Mouse (Mus musculus): ENCODE data around the gene Gnao1.

Gnao1 gene

DNA sequence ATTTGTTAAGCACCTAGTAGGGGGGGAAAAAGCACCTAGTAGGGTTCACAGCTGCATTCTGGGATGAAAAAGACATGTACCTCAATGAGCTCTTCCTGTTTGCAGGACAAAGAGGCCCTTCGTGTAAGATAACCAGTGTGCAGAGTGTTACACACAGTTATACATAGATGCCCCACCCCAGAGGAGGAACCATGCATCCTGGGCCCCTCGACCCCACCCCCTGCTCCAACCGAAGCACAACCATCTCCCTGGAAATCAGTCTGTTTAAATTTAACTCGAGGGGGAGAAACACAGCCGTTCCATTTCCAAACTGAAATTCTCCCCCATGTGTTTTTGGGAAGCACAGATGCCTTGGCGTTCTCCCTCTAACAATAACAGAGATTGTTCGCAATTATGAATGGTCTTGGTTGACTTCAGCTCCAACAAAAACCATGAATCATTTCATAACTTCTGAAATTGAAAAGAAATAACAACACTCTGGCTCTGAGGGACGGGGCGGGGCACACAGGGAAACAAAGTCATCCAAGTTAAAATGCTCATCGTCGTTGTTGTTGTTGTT is 42.4 kb downstream of the Gnao1 start:
- DNase-seq: peak; percentile 13

GRCm38 (mm10) chr8:93852851-93853461 is 43.2 kb downstream of the Gnao1 start:
- no peak for DNase-seq

- DNase-seq: no peak
These were observed 44.9 kb downstream of the Gnao1 start for GRCm38 (mm10) chr8:93854676-93855075.

DNA sequence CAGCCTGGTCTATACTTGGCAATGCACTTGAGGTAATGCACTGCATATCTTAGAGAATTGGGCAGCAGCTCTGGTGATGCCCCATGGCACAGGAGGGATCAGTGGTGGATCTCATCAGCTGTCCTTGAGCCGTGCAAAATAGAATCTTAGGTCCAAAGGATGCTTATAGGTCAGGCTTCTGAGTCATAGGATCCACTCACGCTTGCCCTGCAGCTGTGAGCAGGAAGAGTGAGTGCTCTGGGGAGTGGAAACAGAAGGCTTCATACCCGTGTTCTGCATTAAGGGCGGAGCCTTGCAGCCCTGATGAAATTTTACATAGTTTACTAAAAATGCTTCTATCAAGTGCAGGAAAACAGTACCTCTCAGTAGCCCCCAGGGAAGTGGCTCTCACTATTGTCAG is 45.5 kb downstream of the Gnao1 start:
- DNase-seq: no peak

DNA sequence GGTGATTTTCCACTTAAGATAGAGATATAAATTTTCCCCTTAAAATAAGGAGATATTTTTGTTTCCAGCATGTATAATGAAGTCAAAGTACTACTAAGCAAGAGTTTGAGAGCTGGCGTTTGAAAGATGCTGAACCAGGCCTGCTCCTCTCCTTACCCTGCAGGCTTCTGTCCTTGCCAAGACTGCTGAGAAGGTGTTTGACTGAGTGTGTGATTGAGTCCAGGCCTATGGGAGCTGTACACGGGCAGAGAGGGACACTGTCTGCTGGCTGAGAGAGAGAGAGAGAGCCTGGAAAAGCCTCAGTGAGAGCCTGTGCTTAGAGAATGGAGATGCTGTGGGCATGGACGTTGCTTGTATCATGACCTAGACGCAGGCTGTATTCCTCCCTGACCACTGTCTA is 47.4 kb downstream of the Gnao1 start:
- DNase-seq: no peak

DNA sequence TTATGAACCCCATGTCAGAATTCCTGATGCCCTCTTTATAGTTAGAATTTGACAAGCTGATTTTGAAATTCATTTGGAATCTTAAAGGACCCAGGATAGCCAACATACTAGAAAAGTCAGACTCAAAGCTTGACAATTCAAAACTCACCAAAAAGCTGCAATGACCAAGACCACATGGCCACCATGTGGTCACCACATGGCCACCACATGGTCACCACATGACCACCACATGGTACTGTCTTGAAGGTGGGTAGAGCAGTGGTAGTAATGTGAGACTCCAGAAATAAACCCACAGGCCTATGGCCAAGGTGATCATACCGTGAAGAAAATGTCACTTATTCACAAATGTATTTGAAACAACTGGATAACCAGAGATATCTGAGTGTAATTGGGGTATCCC is 48.5 kb downstream of the Gnao1 start:
- DNase-seq: no peak

DNA sequence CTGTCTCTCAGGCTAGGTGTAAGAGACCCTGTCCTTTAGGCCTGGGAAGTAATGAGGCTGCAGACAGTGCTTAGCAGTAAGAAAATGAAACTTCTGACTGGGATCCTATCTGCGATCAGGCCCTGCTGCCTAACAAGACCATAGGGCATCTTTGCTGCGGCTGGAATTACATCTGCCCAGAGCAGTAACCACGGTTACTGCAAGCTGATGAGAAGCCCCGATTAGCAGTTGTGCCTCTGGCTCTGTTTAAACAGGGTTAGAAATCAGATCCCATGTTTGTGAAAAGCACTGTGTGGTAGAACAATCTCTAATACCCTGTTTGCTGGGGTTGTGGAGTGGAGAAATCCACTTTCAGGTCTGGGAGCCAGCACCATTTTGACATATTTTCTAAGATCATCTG is 50.3 kb downstream of the Gnao1 start:
- DNase-seq: no peak

DNA sequence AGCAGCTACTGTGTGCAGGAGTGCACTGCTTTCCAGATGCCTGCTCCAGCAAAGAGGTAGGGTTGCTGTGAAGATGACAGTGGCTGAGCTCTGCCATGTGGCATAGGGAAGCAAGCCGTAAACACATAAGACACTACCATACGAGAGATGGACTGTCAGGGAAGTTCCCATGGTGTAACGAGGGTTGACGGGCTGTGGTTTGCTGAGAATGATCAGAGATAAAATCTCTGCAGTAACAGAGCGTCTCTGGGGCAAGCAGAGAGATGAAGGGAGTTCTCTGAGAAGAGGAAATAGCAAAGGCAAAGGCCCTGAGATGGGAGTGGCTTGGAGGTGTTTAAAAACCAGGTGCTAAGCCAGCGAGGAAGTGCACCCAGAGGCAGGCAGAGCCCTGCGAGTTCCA is 54.3 kb downstream of the Gnao1 start:
- no peak for DNase-seq

DNA sequence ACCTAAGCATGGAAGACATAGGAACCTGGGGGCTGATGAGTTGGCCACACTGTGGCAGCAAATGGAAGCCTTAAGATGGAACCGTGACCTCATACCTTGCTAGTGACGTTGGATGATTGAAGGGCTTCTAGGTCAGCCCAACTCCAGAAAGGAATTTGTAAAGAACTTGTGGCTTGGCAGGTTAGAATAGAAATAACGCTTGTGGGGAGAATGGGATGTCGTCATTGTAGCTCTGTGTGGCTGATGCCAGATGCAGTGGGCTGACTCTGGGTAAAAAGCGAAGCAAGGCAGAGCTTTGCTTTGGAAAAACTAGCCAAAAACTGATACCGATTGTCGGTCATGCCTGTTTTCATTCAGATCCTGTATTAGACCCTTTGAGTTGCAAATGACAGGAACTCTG is 56.5 kb downstream of the Gnao1 start:
- no peak for DNase-seq

DNA sequence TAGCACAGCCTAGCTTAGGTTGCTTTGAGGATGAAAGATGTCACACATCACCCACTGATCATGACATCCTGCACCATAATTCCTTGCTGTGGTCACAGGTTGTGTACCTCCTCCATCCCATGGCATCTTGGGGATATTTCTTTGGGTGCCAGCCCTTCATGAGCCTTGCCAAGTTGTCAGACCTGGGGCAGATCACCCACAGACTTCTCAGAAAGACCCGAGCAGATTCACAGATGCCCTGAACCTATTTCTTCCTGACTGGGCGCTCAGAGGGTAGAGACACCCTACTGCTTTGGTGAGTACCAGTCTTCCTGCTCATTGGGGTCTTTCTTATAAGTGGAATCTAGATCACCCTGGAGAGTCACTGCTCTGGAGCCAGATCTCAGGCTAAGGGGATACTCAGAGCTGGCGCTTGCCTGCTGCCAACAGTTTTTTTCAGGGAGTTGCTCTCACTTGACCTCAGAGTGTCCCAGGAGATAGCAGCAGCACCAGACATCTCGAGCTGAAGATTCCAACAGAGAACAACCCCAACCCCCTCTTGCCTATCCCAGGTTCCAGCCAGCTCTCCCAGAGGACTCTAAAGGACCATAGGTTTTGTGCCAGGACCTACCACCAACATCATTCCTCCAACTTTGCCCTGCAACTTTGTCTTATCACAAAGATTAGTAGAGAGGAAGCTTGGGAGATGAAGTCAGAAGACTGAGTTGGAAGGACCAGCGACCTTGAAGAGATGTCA is 58.9 kb downstream of the Gnao1 start:
- DNase-seq: no peak

DNA sequence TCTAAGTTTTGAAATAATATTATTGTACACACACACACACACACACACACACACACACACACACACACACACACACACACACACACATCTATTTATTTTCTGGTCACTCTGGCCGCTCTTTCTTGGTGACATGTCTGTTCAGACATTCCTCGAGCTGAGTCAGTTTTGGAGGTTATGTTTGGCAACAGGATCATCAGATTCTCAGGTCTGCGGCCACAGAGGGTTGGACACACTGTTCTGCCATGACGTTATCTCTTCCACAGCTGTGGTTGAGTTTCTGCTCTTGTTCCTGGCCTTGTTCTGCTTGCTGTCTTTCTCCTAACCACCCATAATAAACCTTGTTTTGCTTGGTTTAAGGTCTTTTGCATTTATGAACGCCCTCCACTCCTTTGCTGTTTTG is 61.5 kb downstream of the Gnao1 start:
- DNase-seq: no peak

DNA sequence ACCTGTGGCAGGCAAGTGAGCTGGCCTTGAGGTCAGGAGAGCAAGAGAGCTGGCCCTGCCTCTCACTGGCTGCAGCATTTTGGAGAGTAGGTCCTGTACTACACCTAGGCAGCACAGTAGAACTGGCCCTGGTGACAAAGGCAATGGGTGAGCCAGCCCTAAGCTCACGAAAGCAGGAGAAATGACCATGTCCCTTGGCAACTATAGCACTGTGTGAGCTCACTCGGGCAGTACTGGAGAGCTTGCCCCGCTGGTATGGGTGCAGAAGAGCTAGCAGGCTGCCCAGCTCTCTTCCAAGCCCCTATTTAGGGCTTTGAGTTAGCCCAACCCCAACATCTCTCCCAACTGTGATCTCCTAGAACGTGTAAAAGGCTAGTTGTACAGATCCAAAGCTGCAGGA is 68.6 kb downstream of the Gnao1 start:
- DNase-seq: no peak

DNA sequence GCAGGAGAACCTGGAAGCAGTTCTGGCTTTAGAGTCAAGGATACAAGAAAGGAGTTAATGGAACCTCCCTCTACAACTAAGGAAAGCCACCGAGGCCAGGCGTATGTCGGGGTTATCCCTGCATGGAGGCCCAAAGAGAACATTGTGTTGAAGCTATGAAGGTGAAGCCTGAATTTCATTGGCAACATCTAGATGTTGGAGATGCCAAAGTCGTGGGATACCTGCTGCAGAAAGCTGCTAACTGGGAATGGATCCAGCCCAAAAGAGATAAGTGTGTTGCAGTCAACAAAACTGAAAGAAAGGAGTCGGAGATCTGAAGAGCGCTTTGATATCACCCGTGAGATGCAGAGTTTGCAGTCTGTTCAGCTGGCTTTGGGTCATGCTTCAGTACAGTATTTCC is 70.2 kb downstream of the Gnao1 start:
- DNase-seq: no peak

DNA sequence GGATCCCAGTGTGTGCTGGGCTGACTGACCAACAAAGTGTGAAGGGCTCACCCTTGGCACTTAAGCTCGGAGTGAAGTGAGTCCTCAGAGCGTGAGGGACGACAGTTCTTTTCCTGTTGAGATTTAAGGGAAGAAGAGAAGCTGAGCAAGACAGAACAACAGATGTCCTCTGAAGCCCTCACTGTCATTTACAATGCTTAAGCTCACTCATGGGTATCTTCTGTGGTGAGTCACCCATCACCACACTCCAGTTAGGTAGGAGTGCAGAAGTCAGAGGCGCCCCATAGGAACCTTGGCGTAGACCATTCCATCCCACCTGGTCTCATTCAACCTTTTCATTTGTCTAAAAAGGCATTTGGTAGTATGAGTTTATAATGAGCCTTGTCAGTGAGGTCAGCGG is 71.6 kb downstream of the Gnao1 start:
- DNase-seq: no peak

GRCm38 (mm10) chr8:93883241-93883640 is 73.5 kb downstream of the Gnao1 start:
- no peak for DNase-seq

DNA sequence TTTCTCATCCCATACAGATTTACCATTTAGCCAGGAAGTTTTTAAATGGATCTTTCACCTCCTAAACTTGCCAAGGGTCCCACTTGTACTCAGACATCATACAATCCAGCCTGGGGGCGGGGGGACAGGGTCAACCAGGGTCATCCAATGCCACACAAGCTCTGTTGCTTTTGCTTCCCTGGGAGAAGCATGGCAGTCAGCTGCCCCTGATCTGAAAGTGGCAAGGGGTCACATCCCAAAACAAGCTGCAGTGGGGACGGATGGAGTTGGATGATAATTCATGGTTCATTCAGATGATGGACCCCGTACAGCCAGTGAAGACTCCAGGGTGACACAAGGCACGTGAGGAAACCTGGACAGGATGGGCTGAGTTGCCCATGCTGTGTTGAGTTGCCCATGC is 74.0 kb downstream of the Gnao1 start:
- DNase-seq: no peak

DNA sequence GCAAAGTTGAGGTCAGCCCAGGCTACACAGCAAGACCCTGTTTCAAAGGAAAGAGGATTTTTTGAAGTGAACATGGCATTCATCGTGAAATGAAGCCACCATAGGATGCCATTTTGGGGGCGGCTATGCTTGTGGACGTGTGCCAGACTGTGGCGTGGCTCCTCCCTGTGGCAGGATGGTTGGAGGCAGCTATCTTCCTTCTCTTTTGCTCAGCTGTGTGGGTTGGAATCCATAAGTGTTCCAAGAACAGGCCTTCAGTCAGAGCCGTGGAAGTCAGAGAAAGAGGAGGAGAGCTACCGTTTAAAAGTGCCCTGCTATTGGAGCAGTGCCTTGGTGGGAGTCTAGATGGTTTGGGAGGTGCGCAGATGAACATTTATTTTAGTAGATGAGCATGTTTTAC is 74.5 kb downstream of the Gnao1 start:
- no peak for DNase-seq

DNA sequence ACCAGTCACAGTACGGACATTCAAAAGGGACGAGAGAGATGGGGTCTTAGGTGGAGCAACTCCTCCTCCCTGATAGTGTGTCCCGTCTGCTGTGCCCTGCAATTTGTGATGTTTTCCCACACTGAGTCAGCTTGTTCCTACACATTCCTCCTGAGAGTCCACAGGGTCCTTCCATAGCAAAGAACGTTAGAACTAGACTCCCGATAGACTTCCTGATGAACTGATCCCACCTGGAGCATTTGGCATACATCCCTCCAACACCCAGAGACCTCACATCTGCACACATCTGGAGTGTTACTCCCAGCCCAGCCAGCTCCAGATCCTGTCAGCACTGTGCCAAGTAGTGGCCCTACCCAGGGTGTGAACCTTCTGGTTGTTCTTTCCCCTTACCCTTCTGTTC is 76.4 kb downstream of the Gnao1 start:
- DNase-seq: no peak

DNA sequence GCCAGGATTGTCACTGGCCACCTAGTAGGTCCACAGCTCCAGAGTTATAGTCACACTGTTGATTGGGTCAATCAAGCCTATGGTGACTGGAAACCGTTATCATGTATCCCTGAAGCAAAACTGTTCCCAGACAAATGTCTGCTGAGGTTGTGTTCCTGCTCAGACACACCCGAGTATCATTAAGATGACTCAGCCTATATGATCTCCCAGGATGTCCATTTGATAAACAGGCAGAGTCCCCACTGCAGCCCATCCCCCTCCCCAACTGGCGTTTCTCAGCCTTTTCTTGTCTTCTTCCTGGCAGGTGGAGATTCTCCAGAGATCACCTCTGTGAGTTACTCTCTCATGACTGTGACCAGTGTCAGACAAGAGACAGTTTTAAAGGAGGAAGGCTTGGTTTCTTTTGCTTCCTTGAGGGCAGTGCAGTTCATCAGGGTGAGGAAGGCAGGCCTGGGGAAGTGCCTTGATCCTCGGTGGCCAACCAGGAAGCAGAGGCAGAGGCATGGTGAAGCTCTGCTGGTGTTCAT is 78.4 kb downstream of the Gnao1 start:
- no peak for DNase-seq

DNA sequence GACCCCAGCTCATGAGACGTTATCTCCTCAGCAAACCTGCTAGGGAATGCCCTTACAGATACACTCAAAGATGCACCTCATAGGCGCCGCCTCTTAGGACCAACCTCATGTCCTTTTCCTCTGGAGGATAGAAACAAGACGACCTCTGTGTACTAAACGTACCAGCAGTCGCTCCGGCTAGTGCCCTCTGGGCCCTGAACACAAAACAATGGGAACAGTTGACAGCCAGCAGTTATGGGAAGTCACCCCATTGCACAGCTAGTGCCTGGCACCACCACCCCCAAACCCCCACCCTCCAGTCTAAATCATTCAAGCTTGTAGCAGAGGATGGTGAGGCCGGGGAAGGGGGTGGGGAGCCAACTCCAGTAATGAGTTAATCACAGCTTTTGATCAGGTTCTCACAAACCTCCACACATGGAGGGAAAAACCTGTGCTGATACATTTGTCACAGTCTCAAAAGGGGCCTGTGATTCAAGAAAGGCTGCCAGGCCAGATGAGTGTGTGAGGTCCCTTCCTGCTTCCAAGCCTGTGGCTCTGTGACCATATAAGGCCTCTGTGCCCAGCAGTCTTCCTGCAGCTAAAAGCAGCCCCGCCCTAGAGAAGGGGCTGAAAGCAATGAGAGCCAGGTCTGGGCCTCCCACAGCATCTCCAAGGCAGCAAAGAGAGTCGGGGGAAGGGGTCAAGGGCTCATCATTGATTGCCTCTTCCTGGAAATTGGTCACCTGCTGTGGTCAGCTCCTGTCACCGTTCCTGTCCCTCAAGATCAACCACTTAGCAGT is 79.1 kb downstream of the Gnao1 start:
- DNase-seq: no peak

DNA sequence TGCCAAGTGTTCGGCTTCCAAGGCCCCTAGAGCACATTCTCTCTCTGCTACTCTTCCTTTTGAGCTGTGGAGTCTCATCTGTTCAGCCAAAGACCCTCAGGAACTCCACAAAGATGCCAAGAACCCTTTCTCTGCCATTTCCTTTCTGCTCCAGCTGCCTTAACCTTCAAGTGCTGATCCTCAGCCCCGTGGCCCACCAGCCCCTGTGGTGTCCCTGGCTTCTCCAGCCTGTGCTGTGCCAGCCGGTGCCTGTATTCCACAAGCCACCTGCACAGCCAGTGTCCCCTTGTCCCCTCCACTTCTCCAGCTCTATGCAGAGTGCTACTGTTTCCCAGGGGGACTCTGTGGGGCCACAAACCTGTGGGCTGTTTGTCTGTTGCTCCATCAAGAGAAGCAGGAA is 83.8 kb downstream of the Gnao1 start:
- DNase-seq: no peak

DNA sequence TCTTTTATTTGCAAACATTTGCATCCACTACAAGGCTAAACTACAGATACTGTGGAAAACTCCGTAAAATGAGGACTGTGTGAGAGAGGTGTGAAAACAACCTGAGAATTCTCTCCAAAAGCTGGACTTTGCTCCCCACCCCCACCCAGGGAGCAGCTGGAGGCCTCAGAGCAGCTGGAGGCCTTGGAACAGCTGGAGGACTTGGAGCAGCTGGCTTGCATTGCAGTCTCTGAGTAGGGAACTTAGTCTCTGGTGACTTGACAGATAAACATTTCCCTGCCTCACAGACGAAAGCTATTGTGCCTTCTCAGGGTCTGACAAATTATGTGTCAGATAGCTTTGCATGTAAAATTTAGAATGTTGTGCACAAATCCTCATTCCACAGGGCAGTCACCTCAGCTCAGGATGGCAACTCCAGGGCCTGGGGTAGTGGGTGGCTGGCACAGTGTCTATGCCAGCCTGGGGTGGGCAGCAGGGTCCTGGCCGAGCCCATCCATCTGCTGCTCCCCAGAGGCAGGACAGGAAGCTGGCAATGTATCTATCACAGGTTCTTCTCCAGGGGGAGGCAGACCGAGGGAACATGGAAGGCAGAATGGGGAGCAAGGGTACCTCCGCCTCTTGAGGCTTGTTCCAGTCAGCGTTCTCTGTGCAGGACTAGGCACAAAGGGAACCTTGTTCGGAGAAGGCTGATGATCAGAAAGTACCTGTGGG is 87.2 kb downstream of the Gnao1 start:
- DNase-seq: peak; percentile 45

- no peak for DNase-seq
These were observed 88.8 kb downstream of the Gnao1 start for GRCm38 (mm10) chr8:93898570-93898969.
